Mouse (Mus musculus) lung, embryonic 14.5 days (tissue): ENCODE measurements at regions not wholly inside any gene's neighbourhood (a gene's known extent, or its start where the extent isn't known, plus 50 kb on each side); places are given as distances from the start of the nearest gene placed in this dataset.

ENCODE experiments used
- ATAC-seq: fragments of 200-750 bp; cut with Nextera tagmentation; 2 replicates; pipeline ENCODE4 v1.8.0; 2017; ENCODE audit warnings: mild to moderate bottlenecking, moderate TSS enrichment, moderate library complexity; ENCODE audit not compliant: insufficient read depth
- DNase-seq: peaks from one replicate; pipeline ENCODE4 v3.0.0-alpha.2; 2015
- H3K27ac ChIP-seq: fragments of 300-500 bp; sonication (generic); 2 replicates; pipeline ENCODE4 v1.5.1; 2014; ENCODE audit warnings: low read depth, mild to moderate bottlenecking, moderate library complexity
- H3K27me3 ChIP-seq: fragments of 300-500 bp; sonication (generic); 2 replicates; pipeline ENCODE4 v1.6.1; 2014; ENCODE audit warnings: low read length, control low read depth; ENCODE audit not compliant: insufficient read depth
- H3K36me3 ChIP-seq: fragments of 300-500 bp; sonication (generic); 2 replicates; pipeline ENCODE4 v1.6.1; 2014; ENCODE audit warnings: control low read depth; ENCODE audit not compliant: insufficient read depth
- H3K4me1 ChIP-seq: fragments of 300-500 bp; sonication (generic); 2 replicates; pipeline ENCODE4 v1.6.1; 2014; ENCODE audit warnings: antibody characterized with exemption, control low read depth; ENCODE audit not compliant: insufficient read depth
- H3K4me2 ChIP-seq: fragments of 300-500 bp; sonication (generic); 2 replicates; pipeline ENCODE4 v1.6.1; 2014; ENCODE audit warnings: mild to moderate bottlenecking
- H3K4me3 ChIP-seq: fragments of 300-500 bp; sonication (generic); 2 replicates; pipeline ENCODE4 v1.5.1; 2014; ENCODE audit warnings: low read depth, low read length
- H3K9ac ChIP-seq: fragments of 300-500 bp; sonication (generic); 2 replicates; pipeline ENCODE4 v1.6.1; 2014
- H3K9me3 ChIP-seq: fragments of 300-500 bp; sonication (generic); 2 replicates; pipeline ENCODE4 v1.6.1; 2016; ENCODE audit warnings: low read depth, low read length, control low read depth
- CTCF ChIP-seq: IDR thresholded peaks from 2 replicates; pipeline ENCODE4 v1.5.1; 2016; ENCODE audit warnings: antibody characterized with exemption, low read depth
- WGBS: fragments of 180-500 bp; shearing (Covaris S2); extraction: QIAGEN DNeasy Blood & Tissue Kit; methylation state at CpG from one replicate; pipeline ENCODE4 v1.1.7; 2014; 5-methylcytosine and 5-hydroxymethylcytosine counted together

DNA sequence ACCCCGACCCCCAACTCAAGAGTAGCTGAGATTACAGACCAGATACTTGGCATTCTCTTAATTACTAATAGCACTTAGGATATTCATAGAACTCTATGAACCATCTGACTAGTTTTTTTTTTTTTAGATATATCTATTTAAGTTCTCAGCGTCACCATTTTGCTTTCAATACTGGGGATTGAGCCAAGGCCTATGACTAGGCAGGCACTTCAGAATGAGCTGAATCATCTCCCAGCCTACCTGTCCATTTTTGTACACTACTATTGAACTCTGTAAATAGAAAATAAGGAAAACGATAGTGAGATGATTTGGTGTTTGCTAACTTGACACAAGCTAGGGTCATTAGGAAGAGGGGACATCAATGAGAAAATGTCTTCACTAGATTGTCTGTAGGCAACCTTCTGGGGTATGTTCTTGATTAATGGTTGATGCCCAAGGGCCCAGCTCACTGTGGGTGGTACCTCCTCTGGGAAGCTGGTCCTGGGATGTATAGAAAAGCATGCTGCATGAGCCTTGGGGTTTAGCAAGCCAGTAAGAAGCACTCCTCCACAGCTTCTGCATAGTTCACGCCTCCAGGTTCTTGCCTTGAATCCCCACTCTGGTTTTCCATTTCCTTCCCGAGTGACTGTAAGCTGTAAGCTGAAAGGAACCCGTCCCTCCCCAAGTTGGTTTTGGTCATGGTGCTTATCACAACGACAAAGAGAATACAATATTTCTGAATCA, 603.5 kb upstream of the Arpp21 start:
- no peak for TF ChIP-seq CTCF
- Histone ChIP-seq H3K27me3 (no peaks in the 10 kb centered on the region), H3K27ac (no peak overlapping the region), H3K36me3 (no peaks in the 10 kb centered on the region), H3K4me1 (no peaks in the 10 kb centered on the region), H3K9me3 (no peaks in the 10 kb centered on the region), H3K9ac (no peak overlapping the region), H3K4me2 (no peak overlapping the region), H3K4me3 (no peak overlapping the region)
- 71% methylated on average over 7 of the region's 7 CpGs for whole genome bisulfite sequencing
- ATAC-seq (no peak), DNase-seq (no peak)

DNA sequence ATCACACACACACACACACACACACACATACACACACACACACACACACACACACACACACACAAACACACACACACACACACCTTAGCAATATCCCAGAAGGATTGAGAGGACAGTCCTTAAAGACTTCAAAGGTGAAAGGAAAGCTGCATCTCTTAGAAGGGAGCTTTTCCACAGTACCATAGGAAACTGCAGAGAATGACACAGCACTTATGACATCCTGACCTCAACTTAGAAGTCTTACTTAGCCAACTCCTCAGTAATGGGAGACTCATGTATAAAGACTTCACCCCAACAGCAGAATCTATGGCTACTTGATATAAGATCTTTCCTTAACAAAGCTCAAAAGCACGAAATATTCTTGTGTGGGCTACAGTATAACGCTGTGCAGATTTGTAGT, 601.8 kb upstream of the Arpp21 start:
- no peak for ATAC-seq
- H3K4me1 ChIP-seq: no peaks in the 10 kb centered on the region
- H3K27ac ChIP-seq: no peak overlapping the region
- H3K4me3 ChIP-seq: no peak overlapping the region
- no peak overlapping the region for H3K4me2 ChIP-seq
- DNase-seq: no peak
- no peak overlapping the region for H3K9ac ChIP-seq
- no peak for TF ChIP-seq CTCF
- no peaks in the 10 kb centered on the region for H3K27me3 ChIP-seq
- no peaks in the 10 kb centered on the region for H3K9me3 ChIP-seq
- WGBS: 86% methylated on average over 2 of the region's 2 CpGs
- H3K36me3 ChIP-seq: no peaks in the 10 kb centered on the region

DNA sequence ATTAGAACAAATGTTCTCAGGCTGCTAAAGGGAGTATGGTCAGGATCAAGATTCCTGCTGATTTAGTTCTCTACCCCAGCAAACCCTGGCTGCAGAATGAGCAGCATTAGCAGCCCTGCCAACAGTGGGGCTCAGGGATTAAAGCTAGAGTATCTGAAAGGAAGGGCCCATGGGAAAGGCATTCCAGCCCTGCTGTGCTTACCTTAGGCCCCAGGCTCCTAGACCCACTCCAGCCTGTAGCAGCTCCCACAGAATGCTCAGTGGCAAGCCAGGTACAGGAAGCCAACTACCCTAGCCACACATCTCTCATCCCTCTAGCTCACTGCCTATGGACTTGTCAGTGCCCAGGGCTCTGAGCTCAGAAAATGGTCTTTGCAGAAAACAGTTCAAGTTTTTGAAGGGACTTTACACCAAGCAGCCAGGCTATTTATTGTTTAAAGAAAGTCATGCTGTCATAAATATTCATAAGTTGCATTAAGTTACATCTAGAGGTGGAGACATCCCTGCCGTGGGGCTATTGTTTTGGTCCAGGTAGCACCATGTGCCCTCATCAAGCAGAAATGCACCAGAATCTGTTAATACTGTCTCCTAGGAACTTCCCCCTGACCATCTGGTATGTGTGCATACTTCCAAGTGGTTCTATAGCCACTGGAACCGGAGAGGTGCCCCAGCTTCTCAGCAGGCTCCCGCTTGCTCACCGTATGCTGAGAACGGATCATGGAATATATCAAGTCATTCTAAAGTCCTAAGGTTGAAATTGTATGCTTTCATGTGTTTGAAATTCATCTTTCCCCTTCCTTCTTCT, 598.9 kb upstream of the Arpp21 start:
- WGBS: 90% methylated on average over 5 of the region's 5 CpGs
- Histone ChIP-seq H3K4me1 (no peaks in the 10 kb centered on the region), H3K27ac (no peak overlapping the region), H3K9me3 (no peaks in the 10 kb centered on the region), H3K36me3 (no peaks in the 10 kb centered on the region), H3K27me3 (no peaks in the 10 kb centered on the region), H3K9ac (no peak overlapping the region), H3K4me3 (no peak overlapping the region), H3K4me2 (no peak overlapping the region)
- DNase-seq (no peak), ATAC-seq (no peak)
- no peak for TF ChIP-seq CTCF

DNA sequence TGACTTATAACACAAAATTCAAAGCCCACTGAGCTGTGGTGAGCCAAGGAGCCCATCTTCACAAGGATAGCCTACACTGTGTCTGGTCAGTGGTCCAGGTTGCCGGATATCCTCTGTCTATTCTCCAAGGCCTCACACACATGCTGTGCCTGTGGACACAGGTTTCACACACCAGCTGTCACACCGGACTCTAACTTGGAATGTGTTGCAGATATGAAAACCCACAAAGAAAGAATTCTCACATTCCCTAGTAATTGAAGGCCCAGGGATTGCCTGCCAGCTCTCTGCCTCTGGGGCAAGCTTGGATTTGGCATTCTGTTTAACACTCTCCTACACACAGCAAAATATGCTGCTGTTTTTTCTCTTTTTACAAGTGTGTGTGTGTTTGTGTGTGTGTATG, 595.4 kb upstream of the Arpp21 start:
- Histone ChIP-seq H3K9me3 (no peaks in the 10 kb centered on the region), H3K27me3 (no peaks in the 10 kb centered on the region), H3K4me3 (no peak overlapping the region), H3K4me2 (no peak overlapping the region), H3K4me1 (no peaks in the 10 kb centered on the region), H3K9ac (no peak overlapping the region), H3K27ac (no peak overlapping the region), H3K36me3 (no peaks in the 10 kb centered on the region)
- DNase-seq (no peak), ATAC-seq (no peak)
- TF ChIP-seq CTCF: no peak
- WGBS: 75% methylated on average over 2 of the region's 2 CpGs

DNA sequence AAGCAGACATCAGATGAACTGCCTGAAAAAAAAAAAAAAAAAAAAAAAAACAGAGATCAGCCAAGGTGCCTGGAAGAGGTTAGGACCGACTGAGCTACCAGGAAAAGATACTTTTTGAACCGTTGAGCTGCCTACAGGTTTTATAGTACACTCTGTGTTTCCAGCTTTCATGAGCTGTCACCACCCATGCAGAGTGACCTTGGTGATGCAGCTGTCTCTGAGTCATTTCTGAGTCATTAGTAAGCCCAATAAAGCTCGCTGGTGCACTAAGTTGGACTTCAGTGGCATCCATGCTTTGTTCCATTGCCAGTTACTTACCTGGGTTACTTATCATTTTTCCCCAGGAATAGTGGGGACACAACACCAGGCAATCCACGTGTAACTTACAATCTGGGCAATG, 592.9 kb upstream of the Arpp21 start:
- H3K9me3 ChIP-seq: no peaks in the 10 kb centered on the region
- H3K36me3 ChIP-seq: no peaks in the 10 kb centered on the region
- TF ChIP-seq CTCF: no peak
- H3K27ac ChIP-seq: no peak overlapping the region
- no peaks in the 10 kb centered on the region for H3K4me1 ChIP-seq
- H3K27me3 ChIP-seq: no peaks in the 10 kb centered on the region
- 74% methylated on average over 4 of the region's 4 CpGs for WGBS
- no peak for ATAC-seq
- H3K9ac ChIP-seq: no peak overlapping the region
- no peak overlapping the region for H3K4me2 ChIP-seq
- no peak for DNase-seq
- no peak overlapping the region for H3K4me3 ChIP-seq

DNA sequence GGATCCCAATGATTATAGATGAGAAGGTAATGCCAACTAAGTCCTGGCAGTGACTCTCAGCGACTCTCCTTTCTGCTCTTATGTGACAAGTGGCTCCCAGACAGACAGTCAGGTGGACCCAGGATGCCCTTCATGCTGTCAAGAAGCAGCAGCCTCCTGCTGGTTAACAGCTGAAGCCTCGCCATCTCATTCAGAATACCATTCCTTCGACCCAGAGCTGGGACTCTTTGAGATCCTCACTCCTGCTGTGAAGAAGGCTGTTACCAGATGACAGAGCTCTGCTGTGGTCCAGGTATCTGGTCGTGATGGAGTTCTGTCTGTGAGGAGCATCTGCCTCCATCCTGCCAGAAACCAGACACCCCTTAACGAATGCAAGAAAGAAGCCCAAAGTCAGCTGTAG, 590.9 kb upstream of the Arpp21 start:
- ATAC-seq: no peak

DNA sequence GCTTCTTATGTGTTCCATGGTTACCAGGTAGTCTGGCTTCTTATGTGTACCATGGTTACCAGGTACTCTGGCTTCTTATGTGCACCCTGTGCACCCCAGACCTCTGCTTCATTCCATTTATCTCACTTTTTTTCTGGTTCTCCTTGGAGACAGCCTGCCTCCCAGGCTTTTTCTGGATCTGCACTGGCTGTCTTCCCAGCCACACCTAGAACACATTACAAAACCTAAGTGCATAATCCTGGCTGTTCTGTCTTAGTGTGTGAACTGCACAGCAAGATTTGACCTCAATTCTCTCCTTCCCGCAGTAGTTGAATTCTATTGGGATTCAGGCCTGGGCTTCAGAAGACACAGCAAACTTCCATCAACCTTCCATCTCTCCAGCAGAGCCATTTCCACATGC, 586.2 kb upstream of the Arpp21 start:
- Histone ChIP-seq H3K36me3 (no peaks in the 10 kb centered on the region), H3K4me1 (no peaks in the 10 kb centered on the region), H3K4me3 (no peak overlapping the region), H3K27ac (no peak overlapping the region), H3K27me3 (no peaks in the 10 kb centered on the region), H3K4me2 (no peak overlapping the region), H3K9ac (no peak overlapping the region), H3K9me3 (no peaks in the 10 kb centered on the region)
- no peak for DNase-seq
- TF ChIP-seq CTCF: no peak
- ATAC-seq: no peak
- 80% methylated on average over 1 of the region's 1 CpGs for WGBS

More for the DNA sequence above, 590.9 kb upstream of the Arpp21 start:
- no peak overlapping the region for H3K9ac ChIP-seq
- WGBS: 35% methylated on average over 5 of the region's 5 CpGs
- H3K4me3 ChIP-seq: no peak overlapping the region
- no peak for TF ChIP-seq CTCF
- H3K27ac ChIP-seq: no peak overlapping the region
- H3K36me3 ChIP-seq: no peaks in the 10 kb centered on the region
- no peaks in the 10 kb centered on the region for H3K4me1 ChIP-seq
- DNase-seq: no peak
- H3K4me2 ChIP-seq: no peak overlapping the region
- H3K9me3 ChIP-seq: no peaks in the 10 kb centered on the region
- H3K27me3 ChIP-seq: no peaks in the 10 kb centered on the region
